Mouse (Mus musculus) CD4-positive, CD25-positive, alpha-beta regulatory T cell, adult 2 months (primary cell): ENCODE results near the gene Gm38392.
"Not testable (repeated sequence)": the region's sequence is repeated elsewhere in the genome, so short reads cannot be mapped to it uniquely, and the experiment has no call there.

Experiments used
- DNase-seq: peaks from one replicate; pipeline ENCODE4 v3.0.0-alpha.2; 2012; ENCODE audit warnings: low read depth, low spot score

Gm38392 gene

DNA sequence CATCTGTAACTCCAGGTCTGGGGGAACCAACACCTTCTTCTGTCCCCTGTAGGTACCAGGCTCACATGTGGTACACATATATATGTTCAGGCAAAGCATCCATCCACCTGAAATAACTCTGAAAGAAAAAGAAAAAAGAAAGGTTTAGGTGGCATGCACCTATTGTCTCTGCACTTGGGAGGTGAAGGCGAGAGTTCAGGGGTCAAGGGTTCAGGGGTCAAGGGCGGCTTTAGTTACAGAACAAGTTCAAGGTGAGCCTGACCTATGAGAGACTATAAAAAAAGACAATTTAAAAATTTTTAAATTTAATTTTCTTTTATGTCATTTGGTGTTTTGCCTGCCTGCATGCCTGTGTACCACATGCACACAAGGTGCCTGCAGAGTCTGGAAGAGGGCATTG, 7.0 kb downstream of the Gm38392 start:
- DNase-seq, result no peak

DNA sequence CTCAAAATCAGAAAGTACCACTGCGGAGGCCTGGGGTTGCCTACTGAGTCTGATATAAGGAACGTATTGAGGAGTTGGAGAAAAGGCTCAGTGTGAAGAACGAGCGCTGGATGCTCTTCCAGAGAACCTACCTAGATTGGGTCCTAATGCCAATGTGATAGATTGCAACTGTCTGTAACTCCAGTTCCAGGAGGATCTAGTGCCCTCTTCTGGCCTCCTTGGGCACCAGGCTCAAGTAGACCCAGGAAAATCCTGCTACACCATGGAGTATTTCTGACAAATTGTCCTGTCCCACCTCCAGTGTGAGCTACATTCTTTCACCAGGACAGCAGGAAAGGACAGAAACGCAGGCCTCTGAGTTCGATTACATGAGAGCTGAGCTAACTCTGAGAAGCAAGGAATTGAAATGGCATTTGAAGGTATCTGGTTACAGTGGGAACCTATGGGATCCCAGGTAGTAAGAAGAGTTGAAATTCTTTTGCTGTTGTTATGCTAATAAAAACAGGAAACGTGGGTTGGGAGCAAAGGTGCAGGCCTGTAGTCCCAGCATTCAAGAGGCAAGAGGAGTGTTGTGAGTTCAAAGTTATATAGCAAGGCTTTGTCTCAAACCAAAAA, 10.4 kb downstream of the Gm38392 start:
- DNase-seq, result no peak

DNA sequence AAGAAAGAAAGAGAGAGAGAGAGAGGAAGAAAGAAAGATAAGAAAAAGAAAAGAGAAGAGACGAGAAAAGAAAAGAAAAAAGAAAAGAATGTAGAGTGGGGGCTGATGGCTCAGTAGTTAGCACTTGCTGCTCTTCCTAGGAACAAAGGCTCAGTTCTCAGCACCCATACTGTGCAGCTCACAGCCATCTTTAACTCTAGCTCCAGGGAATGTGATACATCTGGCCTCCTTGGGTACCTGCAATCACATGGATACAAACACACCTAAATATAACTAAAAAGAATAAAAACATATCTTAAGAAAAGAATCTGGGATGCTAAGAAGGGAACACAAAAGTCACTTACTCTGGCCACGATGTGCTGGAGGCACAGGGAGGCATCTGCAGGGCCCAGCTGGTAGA, 10.9 kb downstream of the Gm38392 start:
- no peak for DNase-seq

DNA sequence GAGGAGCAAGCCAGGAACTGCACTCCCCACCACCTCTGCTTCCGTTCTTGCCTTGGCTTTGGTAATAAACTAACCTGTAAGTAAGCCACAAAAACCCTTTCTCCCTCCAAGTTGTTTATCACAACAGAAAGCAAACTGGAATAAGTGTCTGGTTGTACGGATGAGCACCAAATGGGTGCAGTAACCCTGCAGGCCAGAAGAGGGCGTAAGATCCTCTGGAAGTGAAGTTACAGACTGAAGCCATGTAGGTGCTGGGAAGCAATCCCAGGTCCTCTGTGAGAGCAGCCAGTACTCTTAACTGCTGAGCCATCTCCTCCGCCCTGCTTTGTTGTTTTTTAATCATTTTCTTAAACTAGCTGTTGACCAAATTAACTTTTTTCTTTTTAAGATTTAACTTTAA, 13.0 kb downstream of the Gm38392 start:
- DNase-seq, result peak; percentile 20

DNA sequence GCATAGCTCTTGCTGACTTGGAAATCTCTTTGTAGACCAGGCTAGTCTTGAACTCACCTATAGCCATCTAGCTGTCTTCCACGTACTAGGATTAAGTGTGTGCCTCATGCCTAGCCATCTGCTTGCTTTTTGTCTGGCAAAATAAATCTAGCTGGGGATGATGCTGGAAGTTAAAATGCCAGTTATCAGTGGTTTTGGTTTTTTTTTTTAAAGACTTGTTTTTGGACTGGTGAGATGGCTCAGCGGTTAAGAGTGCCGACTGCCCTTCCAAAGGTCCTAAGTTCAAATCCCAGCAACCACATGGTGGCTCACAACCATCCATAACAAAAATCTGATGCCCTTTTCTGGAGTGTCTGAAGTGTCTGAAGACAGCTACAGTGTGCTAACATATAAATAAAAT, 15.2 kb downstream of the Gm38392 start:
- DNase-seq, result no peak

DNA sequence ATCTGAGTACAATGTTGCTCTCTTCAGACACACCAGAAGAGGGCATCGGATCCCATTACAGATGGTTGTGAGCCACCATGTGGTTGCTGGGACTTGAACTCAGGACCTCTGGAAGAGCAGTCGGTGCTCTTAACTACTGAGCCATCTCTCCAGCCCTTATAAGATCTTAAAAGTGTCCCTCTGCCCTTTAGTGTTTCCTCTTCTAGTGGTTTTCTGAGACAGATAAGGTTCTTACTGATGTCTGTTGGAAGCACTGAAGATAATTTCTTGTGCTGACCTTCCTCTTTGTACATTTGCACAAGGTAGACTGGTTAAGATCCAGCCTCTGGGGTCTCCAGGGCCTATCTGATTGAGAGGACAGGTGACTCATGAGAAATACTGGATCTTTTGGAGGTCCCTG, 15.7 kb downstream of the Gm38392 start:
- not testable (repeated sequence) for DNase-seq

DNA sequence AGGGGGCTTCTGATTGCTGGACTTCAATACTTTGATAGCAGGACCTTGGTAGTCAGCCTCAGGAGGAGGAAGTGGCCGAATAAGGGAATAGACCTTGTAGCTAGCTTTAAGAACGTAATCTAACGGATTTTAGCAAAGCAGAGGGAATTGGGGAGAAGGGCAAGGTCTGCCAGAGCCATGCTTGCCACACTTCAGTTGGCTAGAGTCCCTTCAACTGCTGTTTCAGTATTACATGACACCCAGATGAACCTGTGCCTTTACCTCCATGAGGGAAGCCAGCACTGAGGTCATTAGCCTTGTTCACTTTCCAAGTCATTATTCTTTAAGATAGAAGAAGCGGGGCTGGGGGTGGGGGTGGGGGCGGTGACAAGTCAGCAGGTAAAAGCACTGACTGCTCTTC, 18.0 kb downstream of the Gm38392 start:
- no peak for DNase-seq

DNA sequence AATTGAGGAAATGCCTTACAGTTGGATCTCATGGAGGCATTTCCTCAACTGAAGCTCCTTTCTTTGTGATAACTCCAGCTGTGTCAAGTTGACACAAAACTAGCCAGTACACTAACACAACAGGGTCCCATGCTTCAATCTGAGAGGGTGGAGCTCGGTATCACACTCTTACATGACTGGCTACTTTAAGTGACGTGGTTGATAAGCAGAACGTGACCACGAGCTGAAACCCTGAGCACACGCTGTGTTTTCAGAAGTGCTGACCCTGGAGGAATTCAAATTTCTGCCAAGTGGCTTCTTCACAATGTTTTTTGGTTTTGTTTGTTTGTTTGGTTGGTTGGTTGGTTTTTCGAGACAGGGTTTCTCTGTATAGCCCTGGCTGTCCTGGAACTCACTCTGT, 19.0 kb downstream of the Gm38392 start:
- DNase-seq, result not testable (repeated sequence)

DNA sequence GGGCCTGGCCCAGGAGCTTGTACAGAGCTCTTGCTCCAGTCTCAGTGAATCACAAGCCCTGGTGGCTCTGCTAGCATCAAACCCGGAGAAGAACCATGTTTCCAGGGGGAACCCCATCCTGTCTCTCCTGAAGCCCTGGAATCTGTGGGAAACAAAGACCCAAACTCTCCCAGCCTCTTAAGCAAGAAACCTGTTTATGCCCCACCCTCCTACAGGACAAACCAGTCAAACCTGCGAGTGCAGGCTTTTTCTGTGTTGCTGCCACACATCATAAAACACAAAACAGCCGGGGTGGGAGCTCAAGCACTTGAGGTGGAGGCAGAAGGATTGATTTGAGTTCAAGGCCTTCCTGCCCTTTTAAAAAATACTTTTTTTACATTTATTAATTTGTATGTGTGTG, 24.7 kb downstream of the Gm38392 start:
- no peak for DNase-seq

DNA sequence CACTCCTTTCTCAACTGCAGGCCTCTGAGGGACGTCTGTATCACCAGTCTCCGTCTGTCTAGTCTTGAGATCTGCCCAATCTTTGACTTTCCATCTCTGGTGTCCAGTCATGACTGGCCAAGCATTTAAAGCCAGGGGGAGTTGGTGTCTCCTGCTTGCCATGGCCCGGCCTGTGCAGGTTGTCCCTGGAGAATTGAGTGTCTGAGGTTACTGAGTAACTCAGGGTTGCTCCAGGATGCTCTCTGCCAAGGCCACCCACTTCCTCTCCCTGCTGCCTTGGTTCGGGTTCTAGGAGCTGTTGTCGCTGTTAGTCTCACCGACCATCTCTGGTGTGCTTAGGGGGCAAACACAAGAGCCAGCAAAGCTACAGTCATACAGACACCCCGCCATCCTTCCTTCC, 30.6 kb downstream of the Gm38392 start:
- no peak for DNase-seq

DNA sequence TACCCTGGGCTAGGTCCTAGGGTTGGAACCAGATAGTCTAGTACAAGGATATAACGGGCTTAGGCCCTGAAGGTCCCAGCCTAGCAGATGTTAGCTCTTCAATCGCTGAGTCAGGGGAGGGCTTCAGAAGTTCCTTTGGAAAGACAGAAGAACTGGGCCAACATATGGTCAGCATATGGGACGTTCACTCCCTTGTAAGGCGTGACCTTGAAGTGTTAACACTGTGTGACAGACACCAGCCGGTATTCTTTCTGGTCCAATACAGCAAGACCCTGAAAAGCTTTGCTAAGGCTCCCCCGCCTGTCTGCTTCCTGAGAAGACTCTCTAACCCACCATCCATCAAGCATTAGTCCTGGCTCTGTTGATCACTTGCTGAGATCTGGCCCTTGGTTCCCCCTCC, 31.1 kb downstream of the Gm38392 start:
- no peak for DNase-seq

DNA sequence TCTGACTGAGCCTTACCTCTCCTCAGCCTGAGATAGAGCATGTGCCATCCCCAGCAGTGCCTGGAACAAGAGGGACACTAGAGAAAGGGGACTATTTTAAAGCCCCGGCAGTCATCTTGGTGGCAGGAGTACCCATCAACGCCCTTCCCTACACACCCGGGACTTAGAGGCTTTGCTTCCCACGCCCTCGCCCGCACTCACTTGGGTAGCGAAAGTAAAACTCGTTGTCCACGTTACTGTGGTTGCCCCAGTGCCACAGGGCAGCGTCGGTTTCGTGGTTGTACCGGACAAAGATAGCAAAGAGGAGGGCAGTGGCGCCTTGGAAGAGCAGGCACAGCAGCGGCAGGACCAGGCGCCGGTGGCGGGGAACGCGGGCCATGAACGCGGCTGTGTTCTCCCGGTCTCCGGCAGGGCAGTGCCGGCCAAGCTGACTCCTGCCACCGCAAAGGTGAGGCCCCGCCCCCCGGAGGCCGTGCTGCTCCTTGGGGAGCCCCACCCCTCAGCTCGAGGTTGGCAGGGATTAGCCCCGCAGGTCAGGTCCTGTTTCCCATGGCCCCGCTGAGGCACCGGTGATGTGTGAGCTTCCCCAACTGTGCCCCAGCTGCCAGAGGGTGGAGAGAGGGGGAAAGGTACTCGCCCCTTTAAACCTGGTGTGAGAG, 32.6 kb downstream of the Gm38392 start, which contains the start of gene Rhbg:
Gene Rhbg, minus strand, starts transcription at position 442 of the 659 bp plus-strand sequence.
- DNase-seq, result peak; percentile 43

DNA sequence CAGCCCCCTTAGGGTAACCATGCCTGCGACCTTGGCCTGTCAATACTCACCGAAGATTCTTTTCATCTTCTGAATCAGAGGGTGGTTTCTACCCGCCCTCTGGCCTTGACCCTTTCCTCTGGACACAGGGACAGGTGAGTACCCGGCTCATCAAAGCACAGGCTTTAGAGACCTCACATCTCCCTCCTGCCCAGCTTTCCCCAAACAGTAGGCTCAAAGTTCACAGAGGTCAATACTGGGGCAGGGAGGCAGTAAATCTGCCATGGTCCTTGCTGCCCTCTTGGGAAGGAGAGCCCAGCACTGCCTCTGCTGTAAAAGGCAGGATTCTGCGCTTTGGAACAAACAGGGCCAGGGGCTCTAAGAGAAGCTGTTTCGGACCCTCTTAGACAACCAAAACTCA, 34.3 kb downstream of the Gm38392 start:
- no peak for DNase-seq

DNA sequence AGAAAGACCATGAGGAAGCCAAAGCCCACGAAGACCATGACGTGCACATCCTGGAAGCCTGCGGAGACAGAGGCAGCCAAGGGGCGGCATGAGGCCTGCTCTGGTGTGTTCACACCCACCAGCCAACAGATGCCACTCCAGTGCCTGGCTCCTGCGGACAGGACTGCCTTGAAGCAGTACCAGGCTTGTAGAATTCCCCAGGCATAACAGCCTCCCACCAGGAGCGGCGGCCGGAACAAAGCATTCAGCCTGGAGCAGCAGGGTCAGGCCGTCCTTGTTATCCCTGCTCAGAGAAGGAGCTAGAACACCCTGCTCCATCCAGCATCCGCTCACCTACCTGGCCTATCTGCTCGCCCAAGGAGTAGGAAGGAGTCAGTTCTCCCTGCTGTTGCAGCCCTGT, 38.6 kb downstream of the Gm38392 start:
- no peak for DNase-seq

DNA sequence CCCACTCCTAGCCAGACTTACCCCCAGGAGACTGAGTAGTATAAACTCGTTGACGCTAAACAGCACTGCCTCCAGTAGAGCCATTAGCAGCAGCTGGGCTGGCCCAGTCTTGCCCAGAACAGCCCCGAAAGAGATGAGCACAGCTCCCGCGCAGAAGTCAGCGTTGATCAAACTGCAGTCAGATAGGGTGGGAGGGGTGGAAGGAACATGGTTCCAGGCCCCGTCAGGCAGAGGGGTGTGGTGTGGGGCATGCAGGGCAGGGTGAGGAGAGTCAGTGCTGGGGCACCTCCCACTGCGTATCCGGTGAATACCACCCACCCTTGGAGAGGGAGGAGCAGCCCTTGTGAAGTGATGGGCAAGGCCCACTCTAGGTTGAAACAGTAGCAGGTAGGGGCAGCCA, 39.3 kb downstream of the Gm38392 start:
- no peak for DNase-seq

DNA sequence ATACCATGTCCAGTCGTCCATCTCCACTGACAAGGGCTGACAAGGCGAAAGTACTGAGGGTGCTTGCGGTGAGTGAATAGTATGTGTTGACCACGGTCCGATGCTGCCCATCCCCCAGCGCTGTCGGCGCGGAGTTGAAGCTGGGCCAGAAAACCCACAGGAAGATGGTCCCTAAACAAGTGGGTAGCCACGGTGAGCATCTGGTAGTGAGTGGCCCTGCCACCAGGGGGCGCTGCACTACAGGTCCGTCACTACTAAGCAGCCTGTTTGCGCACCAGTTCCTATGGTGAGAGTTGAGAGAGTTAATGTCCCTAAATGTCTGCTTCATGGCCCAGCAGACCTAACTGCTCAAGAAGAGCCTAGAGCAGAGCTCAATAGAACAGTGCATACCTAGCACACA, 41.2 kb downstream of the Gm38392 start:
- DNase-seq, result peak; percentile 88

DNA sequence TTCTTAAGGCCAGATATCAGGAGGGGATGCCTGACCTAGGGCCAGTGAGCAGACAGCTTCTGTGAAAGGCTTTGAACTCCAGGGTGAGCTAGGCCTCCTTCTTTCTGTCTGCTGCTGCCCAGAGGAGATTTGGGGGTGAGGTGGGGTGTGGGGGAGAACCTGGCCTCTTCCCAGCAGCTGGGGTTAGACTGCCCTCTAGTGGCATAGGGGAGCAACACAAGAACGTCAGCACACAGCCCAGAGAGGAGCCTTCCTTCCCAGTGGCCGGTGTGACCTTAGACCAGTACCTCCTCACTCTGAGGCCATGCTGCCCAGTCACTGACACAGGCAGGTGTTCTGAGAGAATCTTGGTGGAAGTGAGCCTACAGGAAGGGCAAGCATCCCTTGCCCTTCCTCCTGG, 42.9 kb downstream of the Gm38392 start:
- peak; percentile 77 for DNase-seq

DNA sequence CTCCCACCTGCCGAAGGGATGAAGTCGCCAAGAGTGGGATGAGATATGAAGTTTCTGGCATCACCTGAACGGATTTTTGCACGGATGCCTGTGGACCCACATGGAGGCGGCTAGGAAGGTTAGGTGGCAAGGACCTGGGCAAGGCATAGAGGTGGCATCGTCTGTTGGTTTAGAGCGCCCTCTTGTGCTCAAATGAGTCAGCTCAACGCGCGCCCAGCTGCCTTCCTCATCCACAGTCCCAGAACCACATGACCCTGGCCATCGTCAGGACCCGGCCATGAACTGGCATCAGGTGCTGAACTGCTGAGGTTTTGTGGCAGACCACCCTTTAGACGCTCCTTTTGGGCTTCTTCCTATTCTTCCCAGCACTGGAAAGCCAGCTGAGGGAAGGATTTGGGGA, 44.5 kb downstream of the Gm38392 start:
- peak; percentile 86 for DNase-seq

DNA sequence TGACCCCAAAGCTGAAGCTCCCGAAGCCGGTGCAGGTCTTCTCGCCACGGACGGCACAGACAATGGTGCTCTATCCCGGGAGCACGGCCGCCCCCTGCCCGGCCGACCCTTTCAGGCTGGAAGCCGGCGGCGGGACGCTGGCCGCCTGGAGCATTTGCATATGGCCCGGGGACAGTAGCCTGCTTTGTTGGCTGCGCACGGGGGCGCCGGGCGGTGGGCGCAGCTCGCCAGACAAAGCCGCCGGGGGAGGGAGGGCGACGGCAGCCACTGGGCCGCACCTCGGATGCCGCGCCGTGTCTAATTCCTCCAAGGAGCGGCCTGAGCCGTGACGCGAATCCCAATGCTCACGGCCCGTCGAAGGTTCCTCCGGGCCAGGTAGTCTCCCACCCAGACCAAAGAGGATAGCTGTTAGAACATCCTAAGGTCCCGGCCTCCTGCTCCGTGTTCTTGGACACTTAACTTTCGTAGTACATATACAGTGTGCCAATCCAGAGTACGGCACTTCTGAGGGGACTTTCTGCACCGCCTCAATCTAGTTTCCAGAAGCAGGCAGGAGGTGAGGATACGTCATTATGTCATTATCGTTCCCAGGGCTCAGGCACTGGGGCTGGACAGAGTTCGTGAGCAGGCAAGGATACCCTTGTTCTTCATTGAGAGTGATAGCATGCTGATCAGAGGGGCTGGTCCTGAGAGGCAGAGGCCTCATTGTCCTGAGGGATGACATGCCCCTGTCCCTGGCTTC, 45.8 kb downstream of the Gm38392 start:
- DNase-seq, result no peak

DNA sequence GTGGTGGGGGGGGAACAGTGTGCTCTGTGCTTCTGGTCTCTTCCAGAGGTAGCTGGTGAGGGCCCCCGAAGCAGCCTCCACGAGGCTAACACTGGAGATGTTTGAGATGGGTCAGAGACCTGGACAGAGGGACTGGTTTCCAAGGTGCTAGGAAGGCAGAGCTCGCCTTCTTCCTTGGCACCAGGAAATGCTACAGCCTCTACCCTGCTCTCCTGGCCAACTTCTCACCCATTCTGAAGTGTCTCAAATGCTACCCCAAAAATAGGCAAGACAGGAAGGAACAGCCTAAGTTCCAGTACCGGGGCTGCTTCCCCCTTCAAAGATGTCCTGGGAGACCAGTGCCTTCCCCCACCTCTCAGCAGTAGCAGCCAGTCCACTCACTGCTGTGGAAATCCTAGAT, 47.6 kb downstream of the Gm38392 start:
- no peak for DNase-seq

DNA sequence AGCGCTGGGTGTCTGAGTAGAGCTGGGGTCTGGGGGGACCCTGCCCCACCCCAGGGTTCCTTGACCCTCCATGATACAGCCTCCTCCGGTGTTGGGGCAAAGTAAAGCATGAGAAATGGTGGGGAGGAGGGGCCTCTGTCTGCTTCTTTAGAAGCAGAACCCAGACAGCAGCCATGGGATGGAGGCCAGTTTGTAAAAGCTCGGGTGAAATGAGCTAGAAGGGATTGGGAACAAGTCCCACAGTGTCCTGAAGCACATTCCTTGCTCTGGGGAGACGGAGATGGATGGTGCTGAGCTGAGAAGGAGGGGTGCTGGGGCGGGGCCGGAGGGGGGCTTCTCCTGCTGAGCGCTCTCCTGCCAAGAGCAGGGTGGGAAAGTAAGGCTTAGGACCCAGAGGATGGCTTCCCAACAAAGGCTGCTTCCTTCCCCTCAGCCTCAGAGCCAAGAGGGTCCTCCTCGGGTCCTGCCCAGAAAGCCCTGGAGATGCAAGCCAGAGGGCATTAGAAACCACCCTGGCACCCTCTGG, 48.1 kb downstream of the Gm38392 start:
- DNase-seq, result no peak

DNA sequence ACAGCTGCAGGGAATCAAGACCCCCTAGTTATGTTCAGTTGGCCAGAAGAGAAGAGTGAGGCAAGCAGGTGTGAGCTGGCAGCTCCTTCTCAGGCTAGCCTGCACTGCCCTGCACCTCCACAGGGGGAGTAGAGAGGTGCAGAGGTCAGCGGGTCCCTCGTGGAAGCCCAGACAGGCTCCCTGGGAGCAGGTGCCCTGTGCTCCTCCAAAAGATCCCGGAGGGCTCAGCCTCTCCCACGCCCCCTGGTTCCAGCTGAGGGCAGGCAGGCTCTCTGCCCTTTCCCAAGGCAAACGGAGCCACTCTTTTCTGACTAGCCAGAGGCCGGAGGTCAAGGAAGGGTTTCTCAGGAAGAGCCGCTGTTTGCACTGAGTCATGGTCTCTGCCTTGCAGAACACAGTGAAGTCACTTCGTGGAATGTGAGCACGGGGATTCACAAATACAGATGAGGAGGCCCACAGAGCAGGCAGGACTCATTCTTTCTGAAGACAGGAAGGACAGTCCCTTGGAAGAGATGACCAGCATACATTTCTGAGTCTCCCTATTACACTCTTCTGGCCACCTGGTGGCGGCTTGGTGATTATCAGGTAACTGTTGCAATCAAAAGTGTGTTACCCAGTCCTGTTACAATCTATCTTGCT, 49.3 kb downstream of the Gm38392 start:
- DNase-seq, result peak; percentile 63
